Comparison of ENCODE assay signal across 8 mouse cellular contexts in the genomic region with DNA sequence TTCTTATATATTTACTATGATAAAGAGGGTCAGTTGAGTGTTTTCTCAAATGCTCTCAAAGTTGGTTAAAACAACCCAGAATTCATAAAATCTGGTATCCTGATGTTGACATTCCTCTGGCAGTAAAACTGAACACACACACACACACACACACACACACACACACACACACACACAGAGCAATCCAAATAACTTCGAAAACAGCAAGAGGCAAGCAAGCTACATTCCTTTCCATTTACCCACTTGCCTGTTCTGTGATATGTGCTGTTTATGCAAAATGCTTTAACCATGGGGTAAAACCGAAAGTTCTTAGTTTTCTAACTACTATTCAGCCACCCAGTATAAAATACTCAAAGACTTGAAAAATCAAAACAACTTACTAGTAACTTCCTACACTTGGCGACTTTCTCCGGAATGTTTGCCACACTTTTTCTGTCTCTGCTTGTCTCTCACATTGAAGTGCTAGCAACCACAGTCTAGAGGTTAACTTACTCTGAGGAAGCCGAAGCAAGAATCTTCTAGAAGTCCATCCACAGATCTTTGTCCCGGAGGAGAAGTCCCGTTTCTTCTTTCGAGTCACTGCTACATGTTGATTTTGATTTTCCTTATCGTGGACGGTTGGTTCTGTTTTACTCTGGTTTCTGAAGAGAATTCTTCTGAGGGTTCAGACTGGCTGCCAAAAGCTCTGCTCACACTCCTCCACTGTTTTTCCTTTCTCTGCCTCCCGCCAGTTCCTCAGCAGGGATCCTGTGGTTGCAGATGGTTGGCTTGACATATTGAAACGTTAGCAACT. TPM values are rescaled to one million over a fixed set of nuclear protein-coding genes. Genes with fewer than 3 reads are reported as not detected.
A peak's percentile ranks its signal among the peaks of the same experiment; 100 is the strongest.
DNase-seq lines count a peak whose midpoint lies in the region; ATAC-seq and TF ChIP-seq lines count a peak whose summit lies in the region.

TSS of gene Abca9 (minus strand) at position 738 of the 793 bp plus-strand sequence.

- no peak within 1 kb of the TSS for H3K27ac ChIP-seq in liver, postnatal 0 days (ENCODE audit: low read depth)
- H3K27ac ChIP-seq in brown adipose tissue, adult 24 weeks (replicated peaks; ENCODE audit: low read depth, low read length): peak within 1 kb of the TSS; percentile 79
- peak within 1 kb of the TSS; percentile 69 for H3K27ac ChIP-seq in intestine, embryonic 16.5 days (ENCODE audit: low read length)
- peak within 1 kb of the TSS; percentile 69 for H3K27ac ChIP-seq in lung, postnatal 0 days (ENCODE audit: low read length)
- H3K27ac ChIP-seq in stomach, embryonic 14.5 days (ENCODE audit: low read length): 0 out of 2 replicates have a peak within 1 kb of the TSS, but pooled peaks have one; percentile 7
- no peak within 1 kb of the TSS for H3K27ac ChIP-seq in forebrain, embryonic 12.5 days

- 47% methylated on average over 12 of the region's 12 CpGs for WGBS in liver, postnatal 0 days (ENCODE audit: insufficient replicate concordance)
- 34% methylated on average over 12 of the region's 12 CpGs for WGBS in intestine, embryonic 16.5 days
- 18% methylated on average over 12 of the region's 12 CpGs for WGBS in lung, postnatal 0 days
- 50% methylated on average over 12 of the region's 12 CpGs for WGBS in stomach, embryonic 14.5 days
- 57% methylated on average over 12 of the region's 12 CpGs for WGBS in forebrain, embryonic 12.5 days

- H3K36me3 ChIP-seq in liver, postnatal 0 days (replicated peaks; ENCODE audit: insufficient read depth, low read length): no peaks in the 10 kb centered on the region
- H3K36me3 ChIP-seq in intestine, embryonic 16.5 days (ENCODE audit: control insufficient read depth, insufficient read depth, low read length): no peaks in the 10 kb centered on the region
- no peaks in the 10 kb centered on the region for H3K36me3 ChIP-seq in lung, postnatal 0 days (ENCODE audit: insufficient read depth, low read length)
- H3K36me3 ChIP-seq in stomach, embryonic 14.5 days (ENCODE audit: control insufficient read depth, insufficient read depth, low read length): no peaks in the 10 kb centered on the region
- H3K36me3 ChIP-seq in forebrain, embryonic 12.5 days (replicated peaks): no peaks in the 10 kb centered on the region

- H3K9ac ChIP-seq in liver, postnatal 0 days (replicated peaks): no peak within 1 kb of the TSS
- H3K9ac ChIP-seq in intestine, embryonic 16.5 days (ENCODE audit: low read depth, low read length): no peak within 1 kb of the TSS
- peak within 1 kb of the TSS; percentile 16; the same call in 1 of the 2 replicates for H3K9ac ChIP-seq in lung, postnatal 0 days (replicated peaks; ENCODE audit: low read depth)
- H3K9ac ChIP-seq in stomach, embryonic 14.5 days (replicated peaks; ENCODE audit: low read depth, low read length): no peak within 1 kb of the TSS
- no peak within 1 kb of the TSS for H3K9ac ChIP-seq in forebrain, embryonic 12.5 days

- H3K9me3 ChIP-seq in liver, postnatal 0 days (ENCODE audit: low read length): no peaks in the 10 kb centered on the region
- no peaks in the 10 kb centered on the region for H3K9me3 ChIP-seq in intestine, embryonic 16.5 days (ENCODE audit: control insufficient read depth, low read length)
- no peaks in the 10 kb centered on the region for H3K9me3 ChIP-seq in lung, postnatal 0 days (ENCODE audit: low read length)
- H3K9me3 ChIP-seq in stomach, embryonic 14.5 days (ENCODE audit: control insufficient read depth, low read depth, low read length): no peaks in the 10 kb centered on the region
- no peaks in the 10 kb centered on the region for H3K9me3 ChIP-seq in forebrain, embryonic 12.5 days

- no peaks in the 10 kb centered on the region for H3K27me3 ChIP-seq in liver, postnatal 0 days (ENCODE audit: insufficient read depth, low read length)
- H3K27me3 ChIP-seq in intestine, embryonic 16.5 days (replicated peaks; ENCODE audit: control insufficient read depth, insufficient read depth, low read length): no peaks in the 10 kb centered on the region
- H3K27me3 ChIP-seq in lung, postnatal 0 days (replicated peaks; ENCODE audit: insufficient read depth, low read length): no peaks in the 10 kb centered on the region
- H3K27me3 ChIP-seq in stomach, embryonic 14.5 days (ENCODE audit: control insufficient read depth, insufficient read depth, low read length): no peaks in the 10 kb centered on the region
- no peaks in the 10 kb centered on the region for H3K27me3 ChIP-seq in forebrain, embryonic 12.5 days

- no peak for TF ChIP-seq CTCF in liver, postnatal 0 days (IDR thresholded peaks at IDR 0.05; ENCODE audit: low read depth)
- TF ChIP-seq CTCF in lung, postnatal 0 days (IDR thresholded peaks at IDR 0.05): no peak

- peak within 1 kb of the TSS; percentile 0; the same call in 1 of the 2 replicates for H3K4me2 ChIP-seq in liver, postnatal 0 days (ENCODE audit: low read depth, low read length)
- H3K4me2 ChIP-seq in intestine, embryonic 16.5 days (ENCODE audit: low read depth, low read length): peak within 1 kb of the TSS; percentile 16; the same call in 1 of the 2 replicates
- peak within 1 kb of the TSS; percentile 45 for H3K4me2 ChIP-seq in lung, postnatal 0 days (replicated peaks; ENCODE audit: low read depth, low read length)
- H3K4me2 ChIP-seq in stomach, embryonic 14.5 days (replicated peaks; ENCODE audit: low read depth, low read length): no peak within 1 kb of the TSS; the same call in 1 of the 2 replicates
- no peak within 1 kb of the TSS for H3K4me2 ChIP-seq in forebrain, embryonic 12.5 days

- H3K4me3 ChIP-seq in liver, postnatal 0 days (ENCODE audit: low read depth, low read length): peak within 1 kb of the TSS; percentile 2; the same call in 1 of the 2 replicates
- H3K4me3 ChIP-seq in brown adipose tissue, adult 24 weeks (ENCODE audit: insufficient read depth, low read depth, low read length): peak within 1 kb of the TSS; percentile 61
- no peak within 1 kb of the TSS; the same call in 1 of the 2 replicates for H3K4me3 ChIP-seq in intestine, embryonic 16.5 days (ENCODE audit: low read length)
- peak within 1 kb of the TSS; percentile 31 for H3K4me3 ChIP-seq in lung, postnatal 0 days (ENCODE audit: low read depth, low read length)
- no peak within 1 kb of the TSS for H3K4me3 ChIP-seq in stomach, embryonic 14.5 days (ENCODE audit: low read depth, low read length)
- no peak within 1 kb of the TSS for H3K4me3 ChIP-seq in forebrain, embryonic 12.5 days (replicated peaks)

- H3K4me1 ChIP-seq in liver, postnatal 0 days (ENCODE audit: insufficient read depth): no peaks in the 10 kb centered on the region; the same call in 1 of the 2 replicates
- no peaks in the 10 kb centered on the region for H3K4me1 ChIP-seq in brown adipose tissue, adult 24 weeks (ENCODE audit: control insufficient read depth, insufficient read depth, insufficient read length, low read length)
- peaks cover 4% of the 10 kb centered on the region for H3K4me1 ChIP-seq in intestine, embryonic 16.5 days (ENCODE audit: control insufficient read depth, insufficient read depth, low read length)
- H3K4me1 ChIP-seq in lung, postnatal 0 days (ENCODE audit: insufficient read depth, low read depth, low read length): no peaks in the 10 kb centered on the region
- no peaks in the 10 kb centered on the region for H3K4me1 ChIP-seq in stomach, embryonic 14.5 days (ENCODE audit: control insufficient read depth, insufficient read depth, low read length)
- H3K4me1 ChIP-seq in forebrain, embryonic 12.5 days: peaks cover 5% of the 10 kb centered on the region; the same call in 1 of the 2 replicates

- ATAC-seq in liver, postnatal 0 days: no peak
- ATAC-seq in intestine, embryonic 16.5 days: no peak
- peak; percentile 61 for ATAC-seq in lung, postnatal 0 days
- no peak for ATAC-seq in stomach, embryonic 14.5 days (ENCODE audit: insufficient number of reproducible peaks, insufficient read depth, low FRiP score, low read depth)
- ATAC-seq in forebrain, embryonic 12.5 days (ENCODE audit: low FRiP score): no peak

- peak; percentile 43 for DNase-seq in liver, postnatal 0 days
- DNase-seq in liver: no peak
- DNase-seq in gastrocnemius, postnatal 10 days: peak; percentile 27
- peak; percentile 71 for DNase-seq in lung, postnatal 0 days (ENCODE audit: low spot score)

- TF ChIP-seq EP300 in liver, postnatal 0 days (IDR thresholded peaks at IDR 0.05; ENCODE audit: low read depth): no peak
- no peak for TF ChIP-seq EP300 in lung, postnatal 0 days (IDR thresholded peaks at IDR 0.05)

RNA-seq across cellular contexts. Expression of gene Abca9, which starts in this region (rescaled TPM):
- 0.80 and 0.88 TPM in 2 replicates for polyA plus RNA-seq in liver, postnatal 0 days (2015; fragmentation: Nextera tagmentation; extraction: Ambion mirVana)
- 3.5 and 6.4 TPM in 2 replicates for polyA plus RNA-seq in brown adipose tissue, adult 24 weeks (2012; ENCODE audit: insufficient read depth, insufficient read length, missing spikeins)
- 10 to 100 TPM; 20.9 to 26.2 TPM for total RNA-seq in gastrocnemius, postnatal 10 days (2021)
- polyA plus RNA-seq in intestine, embryonic 16.5 days (2015; fragmentation: Nextera tagmentation; extraction: Ambion mirVana): 0.95 and 1.1 TPM in 2 replicates
- 0.93 and 1.3 TPM in 2 replicates for polyA plus RNA-seq in lung, postnatal 0 days (2015; fragmentation: Nextera tagmentation; extraction: Ambion mirVana)
- polyA plus RNA-seq in stomach, embryonic 14.5 days (2014; fragmentation: Nextera tagmentation; extraction: Ambion mirVana): 1.6 and 2.2 TPM in 2 replicates
- 2.8 and 3.2 TPM in 2 replicates for polyA plus RNA-seq in forebrain, embryonic 12.5 days (2016; fragmentation: Nextera tagmentation; extraction: Ambion mirVana)

Comparison
In these comparisons a context has a peak if more than half of its experiments do, and no peak if none do; other contexts are left out.
1. Peak in DNase-seq, H3K4me3 ChIP-seq and H3K4me2 ChIP-seq in liver, postnatal 0 days; RNA of the gene not detected or under 1 TPM.
2. H3K27ac ChIP-seq: peak in brown adipose tissue, adult 24 weeks (single experiment), intestine, embryonic 16.5 days (single experiment), lung, postnatal 0 days (single experiment) and stomach, embryonic 14.5 days (single experiment); none in liver, postnatal 0 days (single experiment) and forebrain, embryonic 12.5 days (single experiment).
3. H3K4me2 ChIP-seq: peak in intestine, embryonic 16.5 days (single experiment) and lung, postnatal 0 days (single experiment); none in stomach, embryonic 14.5 days (single experiment) and forebrain, embryonic 12.5 days (single experiment).
4. H3K4me3 ChIP-seq: peak in brown adipose tissue, adult 24 weeks (single experiment) and lung, postnatal 0 days (single experiment); none in intestine, embryonic 16.5 days (single experiment), stomach, embryonic 14.5 days (single experiment) and forebrain, embryonic 12.5 days (single experiment).